Mouse (Mus musculus): ENCODE measurements at regions not wholly inside any gene's neighbourhood (a gene's known extent, or its start where the extent isn't known, plus 50 kb on each side); places are given as distances from the start of the nearest gene placed in this dataset.

DNA sequence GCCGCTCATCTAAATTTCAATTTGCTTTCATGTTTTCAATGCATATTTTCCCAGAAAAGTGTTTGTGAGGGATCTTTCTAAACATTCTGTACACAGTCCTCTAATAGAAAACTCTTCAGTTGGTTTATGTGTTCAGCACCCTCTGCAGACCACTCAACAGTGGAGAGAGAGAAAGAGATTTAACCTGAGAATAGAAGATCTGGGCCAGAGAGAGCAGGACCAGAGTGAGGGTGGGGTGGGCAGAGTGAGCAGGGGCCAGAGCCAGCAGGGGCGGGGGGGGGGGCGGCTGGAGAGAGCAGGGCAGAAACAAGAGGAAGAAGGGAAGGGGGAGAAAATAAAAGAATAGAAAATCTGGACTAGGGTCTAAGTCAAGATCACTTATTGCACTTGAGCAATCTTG lies 318.7 kb downstream of the Lmo7 start:
- WGBS = 48% methylated on average over 3 of the region's 3 CpGs
- Histone ChIP-seq H3K27me3 (no peaks in the 10 kb centered on the region), H3K4me3 (no peak overlapping the region), H3K9ac (no peak overlapping the region), H3K4me1 (replicated peaks) (0 out of 2 replicates have a peak, but pooled peaks cover 3% of the 10 kb centered on the region), H3K9me3 (no peaks in the 10 kb centered on the region), H3K27ac (replicated peaks) (peak overlapping the region; percentile 38; the same call in 1 of the 2 replicates), H3K36me3 (no peaks in the 10 kb centered on the region), H3K4me2 (no peak overlapping the region)
- ATAC-seq (ENCODE audit: low read depth) = 0 out of 2 replicates have a peak, but pooled peaks have one; percentile 63

DNA sequence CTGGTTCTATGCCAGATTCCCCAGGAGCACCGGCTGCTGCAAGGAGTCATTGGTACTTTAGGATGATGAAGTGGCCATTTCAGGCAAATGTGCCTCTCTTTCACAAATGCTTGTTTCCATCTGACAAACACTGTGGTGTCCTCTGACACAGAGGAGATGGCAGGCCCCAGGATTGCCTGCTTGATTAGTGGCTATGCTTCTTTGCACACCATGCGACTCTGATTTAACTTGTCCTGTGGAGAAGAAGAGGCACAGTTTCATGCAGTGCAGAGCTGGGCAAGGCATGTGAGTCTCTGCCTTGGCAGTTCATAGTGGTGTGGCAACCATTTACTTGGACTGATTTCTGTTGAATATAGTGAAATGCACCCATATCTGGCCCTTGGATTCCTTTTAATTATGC lies 308.4 kb downstream of the Lmo7 start:
- Histone ChIP-seq H3K9ac (no peak overlapping the region), H3K4me3 (no peak overlapping the region), H3K4me1 (replicated peaks) (no peaks in the 10 kb centered on the region), H3K27me3 (no peaks in the 10 kb centered on the region), H3K9me3 (no peaks in the 10 kb centered on the region), H3K36me3 (no peaks in the 10 kb centered on the region), H3K4me2 (no peak overlapping the region), H3K27ac (replicated peaks) (no peak overlapping the region)
- 73% methylated on average over 2 of the region's 2 CpGs for WGBS
- ATAC-seq (ENCODE audit: low read depth) = no peak

DNA sequence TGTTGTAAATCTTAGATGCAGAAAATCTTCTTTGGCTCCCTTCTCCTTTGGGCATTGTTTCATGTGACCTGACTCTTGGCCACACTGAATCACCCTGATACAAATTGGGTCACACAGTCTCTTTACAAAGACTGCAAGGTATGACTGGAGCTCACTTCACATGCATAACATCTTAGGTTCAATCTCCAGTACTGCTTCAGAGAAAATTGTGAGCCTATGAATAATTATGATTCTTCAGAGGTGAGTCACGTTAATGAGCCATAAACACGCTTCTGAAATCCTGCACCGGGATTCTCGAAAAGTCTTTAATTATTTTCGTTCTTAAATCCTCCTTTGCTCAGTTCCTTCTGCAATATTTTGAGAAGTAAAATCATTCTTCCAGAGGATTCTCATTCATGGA lies 307.7 kb downstream of the Lmo7 start:
- no peak overlapping the region for H3K4me3 ChIP-seq
- H3K4me1 ChIP-seq (replicated peaks) = no peaks in the 10 kb centered on the region
- H3K9ac ChIP-seq = no peak overlapping the region
- ATAC-seq (ENCODE audit: low read depth) = no peak
- H3K9me3 ChIP-seq = no peaks in the 10 kb centered on the region
- WGBS = 91% methylated on average over 5 of the region's 5 CpGs
- H3K36me3 ChIP-seq = no peaks in the 10 kb centered on the region
- no peaks in the 10 kb centered on the region for H3K27me3 ChIP-seq
- no peak overlapping the region for H3K27ac ChIP-seq (replicated peaks)
- H3K4me2 ChIP-seq = no peak overlapping the region

DNA sequence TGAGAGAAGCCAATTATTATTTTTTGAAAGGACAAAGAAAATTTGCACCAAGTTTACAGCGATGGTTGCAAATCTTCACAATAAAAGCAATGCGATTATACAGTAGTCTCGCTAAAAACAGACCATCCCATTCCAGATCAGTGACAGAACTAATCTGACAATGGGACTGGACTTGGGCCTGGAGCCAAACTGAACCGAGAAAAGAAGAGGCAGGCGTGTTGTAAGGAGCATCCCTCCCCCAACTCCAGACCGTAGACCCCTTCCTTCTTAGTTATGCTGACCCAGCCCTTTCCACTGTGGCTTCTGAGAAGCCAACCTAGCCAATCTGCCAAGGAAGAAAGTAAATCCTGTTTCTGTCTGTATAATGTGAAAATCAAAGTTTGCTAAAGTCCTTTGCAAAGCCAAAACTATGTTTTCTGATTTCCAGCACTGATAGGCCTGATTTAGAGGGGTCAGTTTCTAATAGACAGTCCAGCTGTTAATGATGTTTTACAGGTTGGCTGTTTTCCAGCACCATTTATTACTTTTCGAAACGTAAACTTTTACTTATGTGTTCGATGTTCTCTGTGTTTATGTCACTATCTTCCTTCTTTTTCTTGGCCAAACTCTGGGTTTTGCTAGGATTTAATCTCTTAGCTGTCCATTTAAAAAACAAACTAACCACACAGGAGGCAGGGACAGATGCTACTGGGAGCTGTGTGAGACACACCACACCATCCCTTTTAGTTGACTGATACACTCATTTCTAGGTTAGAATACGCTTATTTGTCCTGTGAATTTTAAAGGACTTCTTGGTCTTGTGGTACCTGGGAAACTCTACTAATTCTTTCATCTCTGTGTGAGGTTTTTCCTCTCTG lies 301.5 kb downstream of the Lmo7 start:
- WGBS = 61% methylated on average over 10 of the region's 10 CpGs
- 0 out of 2 replicates have a peak, but pooled peaks have one; percentile 40 for ATAC-seq (ENCODE audit: low read depth)
- H3K27me3 ChIP-seq = no peaks in the 10 kb centered on the region
- no peak overlapping the region for H3K4me3 ChIP-seq
- no peaks in the 10 kb centered on the region for H3K36me3 ChIP-seq
- H3K9ac ChIP-seq = no peak overlapping the region
- no peaks in the 10 kb centered on the region for H3K4me1 ChIP-seq (replicated peaks)
- no peak overlapping the region for H3K4me2 ChIP-seq
- no peak overlapping the region for H3K27ac ChIP-seq (replicated peaks)
- H3K9me3 ChIP-seq = no peaks in the 10 kb centered on the region

DNA sequence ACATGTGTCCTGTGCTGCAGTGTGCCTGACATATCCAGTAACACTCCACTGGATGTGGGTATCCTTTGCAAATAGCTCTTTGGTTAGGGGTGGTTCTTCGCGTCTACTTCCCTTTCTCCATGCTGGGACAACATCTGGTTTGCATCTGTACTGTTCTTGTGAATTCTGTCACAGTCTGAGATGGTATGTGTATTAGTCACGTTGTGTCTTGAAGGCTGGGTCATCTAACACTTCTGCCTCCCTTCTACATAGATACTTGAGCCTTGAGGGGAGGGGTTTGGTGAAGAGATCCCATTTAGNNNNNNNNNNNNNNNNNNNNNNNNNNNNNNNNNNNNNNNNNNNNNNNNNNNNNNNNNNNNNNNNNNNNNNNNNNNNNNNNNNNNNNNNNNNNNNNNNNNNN lies 294.9 kb downstream of the Lmo7 start:
- H3K4me3 ChIP-seq = no peak overlapping the region
- no peak overlapping the region for H3K4me2 ChIP-seq
- no peaks in the 10 kb centered on the region for H3K27me3 ChIP-seq
- H3K27ac ChIP-seq (replicated peaks) = no peak overlapping the region
- no peaks in the 10 kb centered on the region for H3K36me3 ChIP-seq
- WGBS = 77% methylated on average over 3 of the region's 3 CpGs
- H3K9ac ChIP-seq = no peak overlapping the region
- H3K9me3 ChIP-seq = no peaks in the 10 kb centered on the region
- peaks cover 7% of the 10 kb centered on the region for H3K4me1 ChIP-seq (replicated peaks)
- no peak for ATAC-seq (ENCODE audit: low read depth)

DNA sequence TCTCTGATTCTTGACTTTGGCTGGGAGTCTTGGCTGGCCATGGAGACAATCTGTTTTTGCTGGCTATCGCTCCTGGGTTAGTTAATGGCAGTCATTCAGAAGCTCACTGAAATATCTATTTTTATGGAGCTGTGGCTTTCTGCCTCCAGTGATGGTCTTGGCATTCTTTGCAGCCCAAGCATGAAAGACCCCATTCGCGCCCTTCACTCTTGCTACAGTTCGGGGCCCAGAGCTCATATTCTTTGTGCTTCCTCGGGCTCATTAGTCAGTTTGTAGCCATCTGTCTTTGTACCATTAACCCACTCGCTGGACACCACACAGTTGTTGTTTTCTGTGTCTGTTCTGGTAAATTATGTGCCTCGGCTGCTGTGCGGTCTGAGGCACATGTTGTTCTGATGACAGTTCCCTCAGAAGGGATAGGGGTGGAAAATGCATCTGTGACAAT lies 290.4 kb downstream of the Lmo7 start:
- H3K4me2 ChIP-seq = no peak overlapping the region
- H3K9ac ChIP-seq = no peak overlapping the region
- peak overlapping the region; percentile 65 for H3K27ac ChIP-seq (replicated peaks)
- peak; percentile 71 for ATAC-seq (ENCODE audit: low read depth)
- no peaks in the 10 kb centered on the region for H3K9me3 ChIP-seq
- no peaks in the 10 kb centered on the region for H3K27me3 ChIP-seq
- H3K36me3 ChIP-seq = no peaks in the 10 kb centered on the region
- peaks cover 14% of the 10 kb centered on the region for H3K4me1 ChIP-seq (replicated peaks)
- no peak overlapping the region for H3K4me3 ChIP-seq
- WGBS = 15% methylated on average over 8 of the region's 8 CpGs

DNA sequence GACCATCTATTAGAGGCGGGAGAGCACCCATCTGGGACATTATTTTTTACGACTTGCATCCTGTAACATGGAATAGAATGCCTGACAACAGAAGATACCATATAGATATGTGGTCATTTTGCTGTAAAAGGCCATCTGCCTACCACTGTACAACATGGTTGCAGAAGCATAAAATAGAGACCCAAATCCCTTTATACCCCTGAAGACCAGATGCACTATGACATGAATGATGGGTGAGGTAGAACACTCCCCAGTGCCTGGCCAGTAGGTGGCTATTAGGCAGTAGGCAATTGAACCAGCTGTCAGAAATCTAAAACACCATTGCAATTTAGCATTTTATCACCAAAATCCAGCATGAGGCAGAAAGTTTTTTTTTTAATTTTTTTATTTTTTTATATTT lies 289.6 kb downstream of the Lmo7 start:
- Histone ChIP-seq H3K4me1 (replicated peaks) (peaks cover 14% of the 10 kb centered on the region), H3K9me3 (no peaks in the 10 kb centered on the region), H3K36me3 (no peaks in the 10 kb centered on the region), H3K9ac (no peak overlapping the region), H3K27me3 (no peaks in the 10 kb centered on the region), H3K4me3 (no peak overlapping the region), H3K4me2 (no peak overlapping the region), H3K27ac (replicated peaks) (no peak overlapping the region; the same call in 1 of the 2 replicates)
- 25% methylated on average over 2 of the region's 2 CpGs for WGBS
- ATAC-seq (ENCODE audit: low read depth) = peak; percentile 84

DNA sequence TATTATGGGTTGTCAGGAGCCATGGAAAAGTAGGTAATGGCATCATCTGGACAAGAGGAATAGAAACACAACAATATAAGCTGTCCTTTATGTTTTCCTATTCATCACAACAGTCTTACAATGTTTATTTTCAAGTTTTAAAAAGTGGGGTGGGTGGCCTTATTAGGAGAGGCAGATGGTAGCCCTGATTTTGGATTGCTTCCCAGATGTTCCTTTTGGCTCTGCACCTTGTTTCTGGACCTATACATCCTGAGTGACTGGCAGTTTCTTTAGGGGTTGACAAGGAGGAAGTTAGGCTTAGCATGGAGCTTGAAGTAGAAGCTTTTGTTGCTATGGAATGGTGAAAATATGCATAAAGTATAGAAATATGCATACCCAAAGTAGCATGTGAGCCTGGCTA lies 286.8 kb downstream of the Lmo7 start:
- H3K4me3 ChIP-seq = no peak overlapping the region
- no peaks in the 10 kb centered on the region for H3K27me3 ChIP-seq
- no peaks in the 10 kb centered on the region for H3K9me3 ChIP-seq
- H3K4me1 ChIP-seq (replicated peaks) = peaks cover 14% of the 10 kb centered on the region
- H3K4me2 ChIP-seq = no peak overlapping the region
- H3K36me3 ChIP-seq = no peaks in the 10 kb centered on the region
- H3K27ac ChIP-seq (replicated peaks) = no peak overlapping the region
- no peak for ATAC-seq (ENCODE audit: low read depth)
- no peak overlapping the region for H3K9ac ChIP-seq

DNA sequence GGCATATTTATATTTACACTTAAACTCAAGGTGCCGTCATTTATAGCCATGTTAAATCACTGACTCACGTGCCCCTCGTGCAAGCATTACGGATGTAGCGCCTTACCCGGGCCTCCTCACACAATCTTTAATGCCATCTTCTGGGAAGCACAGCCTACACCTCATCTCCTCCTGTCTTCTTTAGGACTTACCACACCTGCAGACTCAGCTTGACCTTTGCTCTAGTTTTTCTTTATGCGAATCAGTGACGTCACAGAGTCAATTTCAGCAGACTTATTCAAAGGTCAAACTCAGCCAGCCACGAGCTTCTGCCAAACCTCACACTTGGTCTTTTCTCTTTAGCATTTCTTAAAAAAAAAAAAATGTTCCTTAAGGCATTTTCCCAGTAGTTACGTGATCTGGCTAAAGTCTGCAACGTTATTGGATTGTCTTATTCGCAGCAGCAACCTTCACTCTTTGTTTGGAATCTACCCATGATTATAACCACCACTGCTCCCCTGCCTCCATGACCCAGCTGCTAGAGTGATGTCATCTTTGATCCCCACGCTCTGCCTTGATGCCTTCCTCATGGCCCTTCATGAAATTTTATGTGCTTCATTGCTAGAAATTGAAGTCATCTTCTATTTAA lies 285.3 kb downstream of the Lmo7 start:
- Histone ChIP-seq H3K4me2 (no peak overlapping the region), H3K4me1 (replicated peaks) (peaks cover 9% of the 10 kb centered on the region; the same call in 1 of the 2 replicates), H3K27ac (replicated peaks) (no peak overlapping the region), H3K9me3 (no peaks in the 10 kb centered on the region), H3K9ac (no peak overlapping the region), H3K4me3 (no peak overlapping the region), H3K36me3 (no peaks in the 10 kb centered on the region), H3K27me3 (no peaks in the 10 kb centered on the region)
- WGBS = 74% methylated on average over 13 of the region's 13 CpGs
- no peak for ATAC-seq (ENCODE audit: low read depth)

DNA sequence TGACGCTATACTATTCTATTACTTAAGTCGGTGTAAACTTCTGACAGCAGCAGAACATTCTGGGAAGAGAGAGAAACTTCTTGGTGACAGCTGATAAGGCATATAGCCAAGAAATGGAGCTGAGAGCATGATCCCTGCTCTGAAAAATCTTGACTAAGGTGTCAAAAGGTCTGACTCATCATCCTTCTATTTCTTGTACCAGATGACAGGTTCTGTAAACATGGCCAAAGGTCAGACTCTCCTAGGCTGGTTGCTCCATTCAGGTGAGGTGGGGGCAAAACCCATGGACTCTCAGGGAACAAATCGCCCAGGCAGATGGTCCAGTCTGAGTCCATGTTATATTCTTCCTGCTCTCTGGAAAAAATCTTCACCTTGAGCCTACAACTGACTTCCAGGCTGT lies 283.5 kb downstream of the Lmo7 start:
- no peaks in the 10 kb centered on the region for H3K9me3 ChIP-seq
- no peak overlapping the region for H3K4me2 ChIP-seq
- 87% methylated on average over 3 of the region's 3 CpGs for WGBS
- H3K4me3 ChIP-seq = no peak overlapping the region
- no peaks in the 10 kb centered on the region for H3K27me3 ChIP-seq
- H3K27ac ChIP-seq (replicated peaks) = no peak overlapping the region
- H3K4me1 ChIP-seq (replicated peaks) = no peaks in the 10 kb centered on the region
- H3K36me3 ChIP-seq = no peaks in the 10 kb centered on the region
- no peak for ATAC-seq (ENCODE audit: low read depth)
- H3K9ac ChIP-seq = no peak overlapping the region

DNA sequence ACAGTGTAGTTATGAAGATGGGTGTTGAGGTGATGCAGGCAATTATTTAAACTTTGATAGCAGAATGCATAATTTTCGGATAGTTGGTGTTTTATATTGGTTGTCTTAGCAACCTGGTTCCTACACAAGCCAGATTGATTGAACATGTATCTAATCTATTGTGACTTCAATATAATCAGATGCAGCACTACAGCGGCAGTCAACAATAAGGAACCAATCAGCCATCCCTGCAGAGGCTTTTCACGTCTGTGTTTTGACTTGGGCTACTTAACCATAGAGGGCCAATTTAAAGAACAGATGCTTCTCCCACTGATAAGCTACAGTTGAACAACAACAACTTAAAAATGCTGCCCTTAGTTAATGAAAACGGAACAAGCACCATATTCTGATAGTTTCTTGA lies 267.8 kb downstream of the Lmo7 start:
- no peak overlapping the region for H3K4me2 ChIP-seq
- H3K27me3 ChIP-seq = no peaks in the 10 kb centered on the region
- no peaks in the 10 kb centered on the region for H3K9me3 ChIP-seq
- no peak overlapping the region for H3K4me3 ChIP-seq
- no peaks in the 10 kb centered on the region for H3K36me3 ChIP-seq
- H3K27ac ChIP-seq (replicated peaks) = no peak overlapping the region
- no peaks in the 10 kb centered on the region for H3K4me1 ChIP-seq (replicated peaks)
- no peak overlapping the region for H3K9ac ChIP-seq
- 42% methylated on average over 4 of the region's 4 CpGs for WGBS
- ATAC-seq (ENCODE audit: low read depth) = no peak

DNA sequence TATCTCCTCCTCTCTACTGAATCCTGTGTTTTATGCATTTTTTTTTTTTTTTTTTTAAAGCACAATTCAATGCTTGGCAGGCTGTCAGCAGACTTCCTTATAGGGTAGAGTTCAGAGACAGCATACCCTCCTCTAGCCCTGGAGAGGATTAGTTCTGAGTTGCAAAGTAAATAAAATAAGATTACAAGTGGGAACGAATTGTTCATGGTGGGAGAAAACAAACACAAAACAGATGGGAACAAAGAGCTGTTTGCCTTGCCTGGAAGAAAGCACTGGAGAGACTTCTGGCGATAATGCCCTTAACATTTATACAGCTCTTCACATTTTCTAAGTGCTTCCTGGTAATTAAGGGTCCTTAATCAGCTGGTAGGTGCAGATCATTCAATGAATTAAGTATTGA lies 254.6 kb downstream of the Lmo7 start:
- no peak overlapping the region for H3K27ac ChIP-seq (replicated peaks)
- no peaks in the 10 kb centered on the region for H3K4me1 ChIP-seq (replicated peaks)
- no peak overlapping the region for H3K4me3 ChIP-seq
- H3K4me2 ChIP-seq = no peak overlapping the region
- no peak for ATAC-seq (ENCODE audit: low read depth)
- H3K9me3 ChIP-seq = no peaks in the 10 kb centered on the region
- 24% methylated on average over 2 of the region's 2 CpGs for WGBS
- H3K36me3 ChIP-seq = no peaks in the 10 kb centered on the region
- no peak overlapping the region for H3K9ac ChIP-seq
- H3K27me3 ChIP-seq = no peaks in the 10 kb centered on the region

Data from neural tube, embryonic 13.5 days (tissue).